Mouse (Mus musculus): ENCODE measurements around the gene Lurap1l.
"Not testable (repeated sequence)": the region's sequence is repeated elsewhere in the genome, so short reads cannot be mapped to it uniquely, and the experiment has no call there.

Gene Lurap1l

DNA sequence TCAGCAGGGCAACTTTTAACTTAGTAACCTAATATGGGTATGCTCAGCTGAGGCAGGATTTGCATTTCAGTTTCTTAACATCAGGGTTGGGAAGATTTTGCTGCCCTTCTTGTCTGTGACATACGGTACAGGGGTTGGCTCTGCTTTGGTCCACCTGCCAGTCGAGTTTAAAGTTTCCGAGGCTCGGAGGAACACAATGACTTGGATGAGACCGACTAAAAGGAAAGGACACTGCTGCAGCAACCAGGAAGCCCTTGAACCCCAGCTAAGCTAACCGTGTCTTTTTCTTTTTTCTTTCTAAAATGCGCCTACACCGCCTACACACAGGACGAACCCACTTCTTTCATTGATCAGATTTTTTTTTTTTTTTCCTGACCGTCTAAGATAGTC is at the start of gene Lurap1l:
Gene Lurap1l, plus strand, starts transcription at position 166 of the 390 bp plus-strand sequence.
- DNase-seq = peak; percentile 67 to 68

DNA sequence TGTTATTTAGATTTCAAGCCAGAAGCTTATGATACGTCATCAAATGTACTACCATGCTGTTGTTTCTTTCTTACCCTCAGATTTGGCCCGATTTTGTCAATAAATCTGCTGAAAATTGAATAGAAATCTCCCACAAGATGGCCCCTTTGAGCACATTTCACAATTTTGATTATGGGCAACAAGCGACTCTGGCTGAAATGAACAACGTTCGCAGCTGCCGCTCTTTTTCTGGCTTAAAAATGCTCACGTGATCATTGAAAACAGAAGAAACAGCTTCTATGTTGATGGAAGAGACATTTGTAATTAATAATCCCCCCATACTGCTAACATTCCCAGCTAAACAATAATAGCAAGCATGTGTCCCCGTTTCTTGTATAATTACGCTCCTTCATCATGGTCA is 47.5 kb upstream of the Lurap1l start:
- DNase-seq = peak; percentile 35 to 57

DNA sequence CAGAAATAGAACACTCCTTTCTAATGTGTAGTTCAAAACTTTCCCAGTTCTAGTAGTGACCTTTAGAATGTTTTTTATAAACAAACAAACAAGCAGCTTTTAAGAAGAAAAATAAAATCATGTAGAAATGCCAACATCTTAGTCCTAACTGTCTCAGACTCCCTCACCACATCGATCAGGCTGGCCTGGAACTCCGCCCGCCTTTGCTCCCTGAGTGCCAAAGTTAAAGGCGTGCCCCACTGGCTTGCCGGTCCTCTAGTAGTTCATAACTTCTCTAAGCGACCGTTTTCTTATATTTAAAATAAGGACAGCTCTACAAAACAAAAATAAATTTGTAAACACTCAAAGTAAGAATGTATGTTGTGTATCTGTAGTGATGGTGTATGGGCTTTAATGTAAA is 46.5 kb upstream of the Lurap1l start:
- peak; percentile 57 to 70 for DNase-seq

DNA sequence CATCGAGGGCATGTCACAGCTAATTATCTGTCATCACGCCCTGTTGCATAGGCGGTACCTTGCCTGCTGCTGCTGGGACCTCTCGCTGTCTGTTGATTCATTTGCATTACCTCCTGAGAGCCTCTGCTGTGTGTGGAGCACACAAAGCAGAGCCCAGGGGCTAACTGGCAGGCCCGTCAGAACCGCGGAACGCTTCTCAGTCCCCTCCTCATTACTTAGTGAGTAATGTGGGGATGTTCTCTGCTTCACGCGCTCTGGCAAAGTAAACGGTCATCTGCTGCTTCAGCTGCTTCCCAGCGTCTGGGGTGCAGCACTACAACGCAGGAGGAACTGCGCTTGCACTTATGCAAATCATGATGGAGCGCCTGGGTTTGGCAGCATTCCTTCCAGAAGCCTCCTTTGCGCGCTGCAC is 45.9 kb upstream of the Lurap1l start:
- DNase-seq = peak; percentile 89 to 91

DNA sequence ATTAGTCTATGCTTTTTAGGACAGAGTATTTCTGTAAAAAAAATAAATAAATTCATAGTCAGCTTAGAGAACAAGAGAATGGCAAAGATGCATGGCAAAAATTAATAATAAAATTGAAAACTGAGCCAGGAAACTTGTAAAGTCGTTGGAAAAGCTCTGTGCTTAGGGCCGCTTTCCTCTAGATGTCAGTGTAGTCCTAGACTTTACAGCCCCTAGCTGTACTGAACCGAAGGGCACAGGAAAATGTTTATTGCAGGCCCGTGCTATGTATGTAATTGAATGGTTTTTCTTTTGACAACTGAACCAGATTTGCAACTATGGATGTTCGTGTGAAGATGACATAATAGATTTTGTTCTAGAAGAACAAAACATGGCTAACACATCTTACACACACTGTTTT is 44.4 kb upstream of the Lurap1l start:
- peak; percentile 66 to 75 for DNase-seq

DNA sequence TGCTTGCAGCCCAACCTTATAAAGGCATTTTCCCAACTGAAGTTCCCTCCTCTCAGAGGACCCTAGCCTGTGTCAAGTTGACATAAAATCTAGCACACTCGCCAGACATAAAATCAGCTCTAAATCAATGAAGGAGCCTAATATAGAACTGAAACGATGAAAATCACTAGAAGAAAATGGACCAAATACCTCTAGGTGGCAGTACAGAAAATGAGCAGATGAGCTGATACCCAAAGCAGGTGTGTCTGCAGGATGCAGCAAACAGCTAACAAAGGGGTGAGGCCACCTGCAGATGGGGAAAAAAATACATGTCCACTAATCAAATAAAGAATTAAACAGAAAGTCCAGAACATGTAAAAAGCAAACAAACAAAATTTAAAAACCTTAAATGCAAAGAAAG is 40.8 kb upstream of the Lurap1l start:
- DNase-seq = peak in 1 of 2 experiments; percentile 25

DNA sequence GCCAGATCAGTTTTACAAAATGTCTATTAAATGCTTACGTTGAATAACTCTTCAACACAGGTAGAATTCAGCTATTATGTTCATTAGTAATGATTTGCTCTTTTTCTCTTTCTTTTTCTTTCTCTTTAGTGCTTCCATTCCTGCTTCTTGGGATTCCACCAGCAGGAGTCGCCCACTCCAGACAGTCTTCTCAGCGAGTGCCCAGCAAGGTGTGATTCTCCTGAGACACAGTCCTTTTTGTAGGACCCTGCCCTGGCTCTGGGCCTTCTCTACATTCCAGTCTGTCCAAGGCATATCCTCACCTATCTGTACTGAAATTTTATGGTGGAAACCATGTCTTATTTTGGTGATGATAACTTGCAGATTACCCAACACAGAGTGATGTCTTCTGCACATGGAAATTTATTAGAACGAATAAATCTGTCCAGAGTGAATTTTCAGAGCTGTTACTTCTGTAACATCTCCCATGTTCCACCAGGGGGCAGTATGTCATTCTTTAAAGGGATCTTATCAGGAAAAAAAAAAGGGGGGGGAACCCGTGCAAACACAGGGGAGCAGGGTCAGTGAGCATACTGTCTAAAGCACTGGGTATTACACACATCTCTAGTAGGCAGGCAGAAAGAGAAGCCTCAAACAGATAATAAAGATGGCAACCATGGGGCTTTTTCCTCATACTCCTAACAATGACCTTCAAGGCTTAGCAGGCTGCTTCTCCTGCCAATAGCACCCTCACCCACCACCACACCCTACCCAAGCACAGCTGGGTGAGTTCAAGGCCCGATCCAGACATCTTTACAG is 37.4 kb upstream of the Lurap1l start:
- peak; percentile 56 to 76 for DNase-seq

DNA sequence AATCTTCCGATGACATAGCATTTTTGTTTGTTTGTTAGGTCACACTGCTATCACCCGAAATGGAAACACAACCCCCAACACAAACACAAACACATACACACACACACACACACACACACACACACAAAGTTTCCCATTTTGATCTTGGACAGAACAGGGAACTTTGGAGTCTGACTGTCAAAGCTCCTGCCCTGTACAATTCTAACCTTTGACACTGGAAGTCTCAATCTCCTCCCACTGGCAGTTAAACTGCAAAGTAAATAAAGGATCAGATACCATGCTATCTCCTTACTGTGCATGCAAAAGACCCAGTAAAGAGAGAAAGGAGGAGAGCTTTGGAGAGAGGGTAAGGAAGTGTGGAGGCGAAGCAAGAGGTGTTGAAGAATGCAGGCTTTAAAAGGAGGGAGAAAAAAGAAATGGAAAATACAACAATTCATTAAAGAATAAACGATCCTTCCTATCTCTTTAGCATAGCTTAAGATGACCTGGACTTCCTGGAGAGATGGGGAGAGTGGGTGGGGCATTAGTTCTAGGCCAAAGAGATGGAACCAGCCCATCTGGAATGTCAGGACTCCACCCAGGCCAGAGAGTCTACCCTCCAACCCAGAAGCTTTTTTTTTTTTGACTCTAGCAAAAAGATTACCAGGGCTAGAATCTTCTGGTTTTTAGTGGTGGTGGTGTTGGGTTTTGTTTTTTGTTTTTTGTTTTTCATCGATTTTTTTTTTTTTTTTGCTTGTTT is 36.2 kb upstream of the Lurap1l start:
- DNase-seq = no peak

DNA sequence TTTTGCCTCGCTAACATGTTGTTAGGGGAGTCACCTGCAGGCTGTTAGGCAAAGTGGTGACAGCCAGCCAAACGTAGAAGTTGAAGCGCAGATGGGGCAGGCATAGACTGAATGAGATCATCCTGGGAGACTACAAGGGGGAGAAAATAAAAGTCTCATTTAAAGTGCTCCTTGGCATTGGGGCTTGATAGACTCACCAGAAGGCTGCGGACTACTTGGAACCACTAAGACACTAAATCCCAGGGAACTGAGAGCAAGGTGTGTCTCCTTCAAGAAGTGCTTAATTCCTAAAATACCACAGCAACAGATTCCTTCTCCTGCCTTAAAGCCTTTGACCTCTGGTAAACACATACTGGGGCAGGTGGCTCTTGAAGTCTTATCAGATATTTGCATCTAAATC is 35.4 kb upstream of the Lurap1l start:
- no peak for DNase-seq

DNA sequence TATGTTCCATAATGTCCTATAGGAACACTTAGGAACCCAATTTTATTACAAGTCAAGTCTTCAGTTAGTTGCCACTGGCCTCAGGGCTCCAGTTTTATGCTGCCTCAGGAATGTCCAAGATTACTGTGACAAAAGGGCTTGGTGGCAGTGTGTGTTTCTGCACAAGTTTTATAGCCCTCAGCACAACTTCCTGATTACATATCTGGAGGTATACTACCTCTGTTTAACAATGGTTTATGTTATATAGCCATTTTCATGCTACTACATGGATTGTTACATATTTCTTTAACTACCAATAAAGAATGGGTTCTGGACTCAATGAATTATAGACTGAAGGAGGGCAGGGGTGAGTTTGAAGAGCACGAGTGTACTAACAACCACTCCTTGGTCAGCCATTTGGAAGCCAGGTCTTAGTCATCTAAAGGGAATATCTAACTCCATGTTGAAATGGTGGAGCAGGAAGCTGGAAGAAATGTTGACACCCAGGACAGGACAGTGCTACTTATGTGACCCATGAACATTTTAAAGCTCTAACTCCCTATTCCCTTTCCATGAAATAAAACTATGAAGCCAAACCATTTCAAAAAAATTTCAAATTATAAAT is 28.3 kb upstream of the Lurap1l start:
- no peak for DNase-seq

DNA sequence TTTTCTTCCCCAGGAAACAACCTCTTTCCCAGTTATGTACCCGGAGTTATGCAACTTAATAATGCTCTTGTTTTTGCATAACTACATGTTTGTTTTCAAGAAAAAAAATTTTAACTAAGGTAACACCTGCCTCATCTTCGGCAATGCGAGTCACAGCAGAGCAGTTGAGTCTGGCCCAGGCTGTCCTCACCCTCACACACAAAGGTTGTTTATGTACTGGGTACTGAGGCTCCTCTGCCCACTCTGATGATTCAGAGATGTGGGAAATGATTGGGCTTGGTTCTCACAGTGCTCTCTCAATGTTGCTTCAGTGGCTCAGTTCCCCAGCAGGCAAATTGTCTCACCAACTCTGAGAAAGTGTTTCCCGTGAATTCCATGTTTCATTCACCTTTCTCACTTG is 23.8 kb upstream of the Lurap1l start:
- DNase-seq = no peak

DNA sequence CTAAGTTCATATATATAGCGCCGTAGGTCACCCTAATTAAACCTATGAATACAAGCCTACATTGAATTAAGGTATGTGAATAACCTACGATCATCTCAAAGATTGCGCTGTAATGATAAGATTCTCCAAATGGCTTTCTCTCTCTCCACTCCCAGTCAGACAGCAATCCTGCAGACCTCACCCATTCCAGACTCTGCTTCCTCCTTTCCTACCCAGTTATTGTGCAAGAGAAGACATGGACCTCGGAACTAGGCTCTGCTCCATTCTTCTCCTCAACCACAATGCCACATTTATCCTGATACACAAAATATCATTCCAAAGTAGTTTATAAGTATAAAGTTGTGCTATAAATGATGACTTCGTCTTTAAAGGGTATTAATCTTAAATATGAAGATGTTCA is 19.4 kb upstream of the Lurap1l start:
- no peak for DNase-seq

DNA sequence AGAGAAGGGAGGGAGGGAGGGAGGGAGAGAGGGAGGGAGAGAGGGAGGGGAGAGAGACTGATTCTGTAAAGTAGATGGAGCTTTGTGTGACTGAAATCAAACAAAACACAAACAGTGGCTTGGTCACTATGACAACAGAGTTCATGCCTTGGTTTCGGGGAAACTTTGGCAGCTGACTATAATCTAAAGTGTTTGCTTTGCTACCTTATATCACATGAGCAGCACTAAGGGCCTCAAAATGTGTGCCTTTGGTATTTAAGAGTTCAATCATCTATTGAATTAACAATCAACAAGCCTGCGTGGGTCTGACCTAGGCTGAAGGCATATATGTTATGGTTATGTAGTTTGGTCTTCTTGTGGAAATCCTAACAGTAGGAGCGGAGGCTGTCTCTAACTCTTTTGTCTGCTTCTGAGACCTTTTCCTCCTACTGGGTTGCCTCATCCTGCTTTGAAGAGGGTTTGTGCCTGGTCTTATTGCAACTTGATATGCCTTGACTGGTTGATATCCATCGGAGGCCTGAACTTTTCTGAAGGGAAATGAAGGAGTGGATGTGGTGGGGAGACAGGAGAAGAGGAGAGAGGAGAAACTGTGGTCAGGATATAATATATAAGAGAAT is 15.1 kb upstream of the Lurap1l start:
- DNase-seq = no peak

DNA sequence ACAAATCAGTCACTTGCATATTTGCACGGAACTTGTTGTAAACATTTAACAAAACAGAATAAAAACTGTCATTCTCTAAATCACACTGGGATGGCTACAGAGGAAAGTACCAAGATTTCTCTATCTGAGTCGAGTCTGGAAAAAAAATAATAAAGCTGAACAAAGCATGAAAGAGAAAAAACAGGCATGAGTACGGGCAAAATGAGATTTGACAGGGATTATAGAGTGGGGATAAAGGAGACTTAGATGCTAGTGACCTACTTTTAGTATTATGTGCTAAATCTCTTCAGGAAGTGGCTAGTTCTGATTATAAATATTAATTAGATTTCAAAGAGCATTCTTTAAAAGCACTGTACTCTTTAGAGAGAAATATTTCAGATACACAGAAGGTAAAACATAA is 3.7 kb upstream of the Lurap1l start:
- no peak for DNase-seq

DNA sequence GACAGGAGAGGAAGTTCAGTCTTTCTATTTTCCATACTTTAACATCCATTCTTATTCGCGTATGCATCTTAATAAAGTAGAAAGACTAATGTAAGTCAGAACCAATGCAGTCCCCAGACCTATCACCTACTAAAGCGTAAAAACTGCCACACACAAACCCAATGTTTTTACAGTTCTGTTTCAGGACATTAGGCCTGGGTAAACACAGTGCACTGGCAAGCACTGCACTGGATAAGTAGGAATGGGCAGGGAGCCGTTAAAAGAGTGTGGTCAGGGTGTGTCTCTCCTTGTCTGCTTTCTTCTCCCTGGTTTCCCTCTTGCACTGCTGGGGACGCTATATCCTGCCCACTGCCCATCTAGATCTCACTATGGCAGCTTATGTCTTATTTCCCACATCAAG is 2.5 kb upstream of the Lurap1l start:
- DNase-seq = no peak

DNA sequence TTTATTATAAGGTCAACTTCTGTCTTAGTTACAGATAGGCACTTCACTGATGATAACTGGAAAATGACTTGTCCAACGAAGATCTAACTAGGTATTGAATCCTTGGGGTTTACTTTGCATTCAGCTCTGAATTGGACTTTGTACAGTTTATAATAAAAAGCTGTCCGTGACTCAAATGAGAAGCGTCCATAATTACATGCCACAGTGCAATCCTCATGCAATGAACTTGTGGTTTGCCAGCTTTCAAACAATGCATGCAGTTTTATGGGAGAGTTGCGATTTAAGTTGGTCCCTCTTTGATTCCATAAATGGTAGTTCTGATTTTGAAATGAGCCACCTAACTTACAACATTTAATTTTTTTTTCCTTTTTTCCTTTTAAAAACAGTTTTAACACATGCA is 1.5 kb upstream of the Lurap1l start:
- no peak for DNase-seq

DNA sequence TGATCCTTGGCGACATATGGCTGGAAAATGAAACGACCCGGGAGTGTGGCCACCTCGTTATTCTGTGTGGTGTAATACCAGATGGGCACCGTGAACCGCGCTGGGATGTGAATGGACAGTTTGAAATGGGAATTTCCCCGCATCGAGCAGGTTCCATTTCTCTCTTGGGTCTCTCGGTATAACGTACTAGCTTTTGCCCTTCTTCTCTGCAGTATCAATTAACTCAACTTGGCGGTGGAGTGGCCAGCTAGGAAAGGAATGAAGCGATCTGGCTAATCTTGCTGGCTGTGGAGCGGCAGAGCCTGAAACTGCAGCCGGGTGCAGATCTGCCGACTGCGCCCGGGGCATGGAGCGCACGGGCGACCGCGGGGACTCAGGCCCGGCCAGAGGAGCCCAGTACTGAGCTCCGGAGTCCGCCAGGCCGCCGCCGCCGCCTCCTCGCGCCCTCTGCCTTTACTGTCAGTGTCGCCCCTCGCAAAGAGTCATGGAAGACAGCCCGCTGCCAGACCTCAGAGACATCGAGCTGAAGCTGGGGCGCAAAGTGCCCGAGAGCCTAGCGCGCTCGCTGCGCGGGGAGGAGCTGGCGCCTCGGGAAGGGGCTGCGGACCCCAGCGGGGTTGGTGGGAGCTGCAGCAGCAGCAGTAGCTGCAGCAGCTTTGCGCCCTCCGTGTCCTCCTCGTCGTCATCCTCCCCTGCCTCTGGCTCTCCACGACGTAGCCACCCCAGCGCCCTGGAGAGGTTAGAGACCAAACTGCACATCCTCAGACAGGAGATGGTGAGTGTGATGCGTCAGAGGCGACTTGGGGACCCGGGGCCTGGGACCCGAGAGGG is 640 bp downstream of the Lurap1l start:
- DNase-seq = peak; percentile 78 to 80

DNA sequence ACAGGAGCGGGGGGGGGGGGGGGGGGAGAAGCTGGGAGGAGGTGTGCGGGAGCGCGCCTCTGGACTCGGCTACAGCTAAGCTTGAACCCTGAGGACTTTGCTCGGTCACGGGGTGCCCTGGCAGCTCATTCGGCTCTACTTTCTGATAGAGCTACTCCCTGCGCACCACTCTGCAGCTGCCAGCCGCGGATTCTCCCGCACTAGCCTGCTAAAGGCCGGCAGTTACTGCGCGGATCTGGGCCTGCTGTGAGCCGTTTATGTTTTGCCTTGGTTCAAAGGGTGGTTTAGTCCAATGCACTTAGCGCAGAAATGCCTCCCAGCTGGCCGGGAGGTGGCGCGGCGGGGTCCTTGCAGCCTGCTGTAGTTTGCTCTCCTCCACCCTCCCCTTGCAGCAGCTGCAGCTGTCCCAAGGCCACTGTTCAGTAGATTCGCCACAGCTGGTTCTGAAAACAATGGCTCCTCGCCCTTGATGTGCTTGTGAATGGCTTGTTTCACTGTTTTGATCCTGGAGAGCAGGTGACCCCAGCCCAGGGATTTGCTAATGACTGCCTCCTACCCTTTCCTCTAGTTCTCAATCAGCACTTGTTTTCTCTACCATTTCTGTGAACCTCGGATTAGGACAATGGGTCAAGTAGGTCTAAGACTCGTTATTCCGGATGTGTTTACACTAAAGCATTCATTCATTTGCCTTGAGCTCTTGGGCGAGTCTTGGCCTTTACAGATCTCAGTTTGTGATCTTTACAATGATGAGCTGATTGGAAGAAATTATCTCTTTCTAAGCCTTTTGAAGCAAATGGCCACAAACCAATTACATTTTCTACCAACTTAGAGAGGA is 1.5 kb downstream of the Lurap1l start:
- DNase-seq = peak; percentile 82 to 88

DNA sequence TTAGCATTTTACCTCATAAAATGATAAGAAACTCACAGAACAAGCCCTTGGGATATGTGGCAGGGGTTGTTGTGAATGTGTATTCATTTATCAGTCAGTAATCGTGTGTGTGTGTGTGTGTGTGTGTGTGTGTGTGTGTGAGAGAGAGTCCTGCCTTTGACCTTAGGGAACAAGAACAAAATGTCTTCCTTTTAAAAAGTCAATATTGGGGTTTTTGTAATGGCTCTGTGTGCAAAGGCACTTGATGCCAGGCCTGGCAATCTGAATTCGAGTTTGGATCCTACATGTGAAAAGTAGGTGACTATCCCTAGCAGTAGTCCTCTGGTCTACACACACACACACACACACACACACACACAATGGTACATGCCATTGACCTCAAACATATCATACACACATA is 4.8 kb downstream of the Lurap1l start:
- no peak for DNase-seq

DNA sequence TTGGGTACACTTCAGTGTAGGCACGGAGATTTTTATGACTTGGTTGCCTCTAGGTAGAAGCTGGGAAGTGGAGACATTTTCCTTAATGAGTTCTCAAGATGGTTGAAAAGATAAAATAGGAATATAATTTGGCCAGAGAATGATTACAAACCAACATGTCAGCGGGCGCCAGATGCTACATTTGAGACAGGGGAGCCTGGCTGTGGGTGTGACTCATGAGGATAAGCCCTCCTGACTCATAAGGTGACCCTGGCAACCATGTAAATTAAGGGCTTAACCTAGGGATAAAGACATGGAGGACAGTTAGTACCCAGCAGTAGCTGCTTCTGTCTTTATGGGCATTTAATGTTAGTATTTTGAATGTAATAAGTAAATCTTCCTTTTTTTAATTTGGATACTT is 6.2 kb downstream of the Lurap1l start:
- DNase-seq = no peak

DNA sequence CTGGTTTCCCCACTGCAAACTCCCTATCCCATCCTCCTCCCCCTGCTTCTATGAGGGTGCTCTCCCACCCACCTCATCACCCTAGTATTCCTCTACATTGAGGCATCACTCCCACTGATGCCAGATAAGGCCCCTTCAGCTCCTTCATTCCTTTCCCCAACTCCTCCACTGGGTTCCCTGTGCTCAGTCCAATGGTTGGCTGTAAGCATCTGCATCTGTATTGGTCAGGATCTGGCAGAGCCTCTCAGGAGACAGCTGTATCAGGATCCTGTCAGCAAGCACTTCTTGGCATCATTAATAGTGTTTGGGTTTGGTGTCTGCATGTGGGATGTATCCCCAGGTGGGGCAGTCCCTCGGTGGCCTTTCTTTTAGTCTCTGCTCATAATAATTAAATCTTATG is 6.7 kb downstream of the Lurap1l start:
- not testable (repeated sequence) for DNase-seq

DNA sequence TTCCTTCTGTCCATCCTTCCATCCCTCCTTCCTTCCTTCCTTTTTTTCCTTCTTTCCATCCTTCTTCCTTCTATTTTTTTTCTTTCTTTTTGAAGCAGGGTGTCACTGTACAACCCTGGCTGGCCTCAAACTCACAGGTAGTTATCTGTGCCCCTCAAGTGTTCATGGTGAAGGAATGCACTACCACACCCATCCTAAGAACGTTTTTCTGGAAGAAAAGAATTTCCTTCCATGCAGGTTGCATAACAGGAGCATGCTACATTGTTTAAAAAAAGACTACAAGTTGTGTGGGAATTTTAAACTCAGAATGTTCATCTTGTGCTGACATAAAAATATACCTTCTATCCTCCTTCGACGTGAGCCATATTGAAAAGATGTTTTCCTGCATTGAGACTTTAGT is 7.4 kb downstream of the Lurap1l start:
- DNase-seq = no peak
